Mouse (Mus musculus): ENCODE results near the gene Stx11. TPM values are rescaled to one million over a fixed set of nuclear protein-coding genes. Genes with fewer than 3 reads are reported as not detected.
A peak's percentile ranks its signal among the peaks of the same experiment; 100 is the strongest.
"Not testable (repeated sequence)": the region's sequence is repeated elsewhere in the genome, so short reads cannot be mapped to it uniquely, and the experiment has no call there.

Gene Stx11
- polyA plus RNA-seq, 1 experiment from 2014 or later = 12.5 TPM

DNA sequence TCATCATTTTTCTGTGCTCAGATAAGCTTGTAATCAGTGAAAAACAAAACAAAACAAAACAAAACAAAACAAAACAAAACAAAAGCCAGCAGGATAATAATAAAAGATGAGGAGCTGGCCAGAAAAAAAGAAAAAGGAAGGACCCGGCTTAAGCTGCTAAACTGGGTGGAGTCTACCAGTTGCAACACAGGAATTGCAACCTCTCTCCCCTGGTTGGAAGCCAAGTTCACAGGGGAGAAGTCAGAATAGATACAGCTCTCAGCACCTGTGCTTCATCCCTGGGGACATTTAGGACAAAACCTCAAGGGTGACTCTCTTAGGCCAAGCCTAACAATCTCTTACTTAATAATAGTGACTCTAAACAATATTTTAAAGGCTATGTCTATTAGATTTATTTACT is 8.3 kb downstream of the Stx11 start:
- WGBS (ENCODE audit: insufficient replicate concordance) = 18% methylated on average over 1 of the region's 1 CpGs
- H3K27ac ChIP-seq = no peak overlapping the region
- no peak for ATAC-seq (ENCODE audit: low read depth)

DNA sequence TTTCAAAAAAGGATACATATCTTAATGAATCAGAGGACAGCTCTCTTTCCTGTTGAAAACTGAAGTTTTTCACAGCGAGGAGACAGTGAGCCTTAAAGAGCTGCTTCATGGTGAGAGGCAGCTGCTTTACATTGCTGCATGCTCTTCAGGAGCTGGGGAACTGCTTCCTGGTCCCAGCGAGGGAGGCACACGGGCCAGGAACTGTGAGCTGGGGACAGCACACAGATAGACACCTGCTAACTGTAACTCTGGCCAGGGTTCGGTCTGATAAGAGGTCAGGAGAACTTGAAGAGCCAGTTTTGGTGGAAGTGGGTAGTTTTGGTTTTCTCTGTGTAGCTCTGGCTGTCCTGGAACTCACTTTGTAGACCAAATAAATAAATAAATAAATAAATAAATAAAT is 12.7 kb downstream of the Stx11 start:
- Histone ChIP-seq H3K4me1 (replicated peaks) (peaks cover 34% of the 10 kb centered on the region), H3K27ac (0 out of 2 replicates have a peak overlapping the region, but pooled peaks have one; percentile 21)
- H3K36me3 ChIP-seq; H3K4me3 ChIP-seq (replicated peaks); H3K9ac ChIP-seq; H3K27me3 ChIP-seq; H3K9me3 ChIP-seq (replicated peaks); H3K4me2 ChIP-seq: not testable (repeated sequence)
- WGBS (ENCODE audit: insufficient replicate concordance) = 15% methylated on average over 4 of the region's 4 CpGs
- DNase-seq = peak; percentile 63
- peak; percentile 98 for ATAC-seq (ENCODE audit: low read depth)

More for the DNA sequence above, 8.3 kb downstream of the Stx11 start:
- no peak overlapping the region for H3K4me3 ChIP-seq (replicated peaks)
- H3K9ac ChIP-seq = no peak overlapping the region
- no peak overlapping the region for H3K4me2 ChIP-seq
- H3K4me1 ChIP-seq (replicated peaks) = peaks cover 21% of the 10 kb centered on the region
- no peaks in the 10 kb centered on the region for H3K9me3 ChIP-seq (replicated peaks)
- no peak for DNase-seq
- no peaks in the 10 kb centered on the region for H3K27me3 ChIP-seq
- H3K36me3 ChIP-seq = 0 out of 2 replicates have a peak, but pooled peaks cover 4% of the 10 kb centered on the region

DNA sequence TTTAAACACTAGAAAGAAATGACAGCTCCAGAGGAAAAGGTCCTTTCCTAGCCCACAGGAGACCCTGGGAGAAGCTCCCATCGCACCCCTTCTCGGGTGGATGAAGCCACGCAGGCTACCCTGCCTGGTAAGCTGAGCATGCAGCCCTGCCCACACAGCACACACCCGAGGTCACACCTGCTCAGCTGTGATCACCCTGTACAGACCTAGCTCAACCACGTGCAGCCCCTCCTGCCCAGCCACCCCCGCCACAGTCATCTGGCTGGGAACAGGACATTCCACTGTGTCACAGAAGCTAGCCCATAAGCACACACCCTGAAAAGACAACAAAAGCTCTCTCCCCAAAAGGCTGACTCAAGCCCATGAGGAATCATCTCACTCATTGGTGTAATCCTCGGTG is 14.8 kb downstream of the Stx11 start:
- no peak overlapping the region for H3K9ac ChIP-seq
- DNase-seq = no peak
- no peak for ATAC-seq (ENCODE audit: low read depth)

DNA sequence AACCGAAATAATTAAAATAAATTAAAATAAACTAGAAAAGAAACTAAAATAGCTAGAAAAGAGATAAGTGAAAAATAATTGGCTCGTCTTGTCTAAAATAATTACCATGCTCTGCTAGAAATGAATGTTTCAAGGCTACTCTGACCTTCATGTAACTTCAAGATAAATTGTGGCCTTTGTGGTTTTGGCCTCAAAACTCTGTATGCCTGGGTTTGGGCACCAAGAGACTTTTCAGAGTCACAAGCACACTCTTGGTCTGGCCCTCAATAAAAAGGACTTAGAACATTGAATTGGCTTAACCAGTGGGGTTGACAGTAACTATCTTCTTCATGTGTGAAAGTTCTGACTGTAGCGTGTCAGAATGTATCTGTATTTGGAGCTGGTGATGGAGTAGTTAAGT is 16.5 kb downstream of the Stx11 start:
- WGBS (ENCODE audit: insufficient replicate concordance) = 70% methylated on average over 3 of the region's 3 CpGs

More for the DNA sequence above, 14.8 kb downstream of the Stx11 start:
- Histone ChIP-seq H3K27me3 (no peaks in the 10 kb centered on the region), H3K36me3 (no peaks in the 10 kb centered on the region), H3K27ac (no peak overlapping the region; the same call in 1 of the 2 replicates), H3K4me1 (replicated peaks) (peaks cover 27% of the 10 kb centered on the region), H3K9me3 (replicated peaks) (no peaks in the 10 kb centered on the region), H3K4me3 (replicated peaks) (no peak overlapping the region), H3K4me2 (no peak overlapping the region)
- 53% methylated on average over 7 of the region's 7 CpGs for WGBS (ENCODE audit: insufficient replicate concordance)

DNA sequence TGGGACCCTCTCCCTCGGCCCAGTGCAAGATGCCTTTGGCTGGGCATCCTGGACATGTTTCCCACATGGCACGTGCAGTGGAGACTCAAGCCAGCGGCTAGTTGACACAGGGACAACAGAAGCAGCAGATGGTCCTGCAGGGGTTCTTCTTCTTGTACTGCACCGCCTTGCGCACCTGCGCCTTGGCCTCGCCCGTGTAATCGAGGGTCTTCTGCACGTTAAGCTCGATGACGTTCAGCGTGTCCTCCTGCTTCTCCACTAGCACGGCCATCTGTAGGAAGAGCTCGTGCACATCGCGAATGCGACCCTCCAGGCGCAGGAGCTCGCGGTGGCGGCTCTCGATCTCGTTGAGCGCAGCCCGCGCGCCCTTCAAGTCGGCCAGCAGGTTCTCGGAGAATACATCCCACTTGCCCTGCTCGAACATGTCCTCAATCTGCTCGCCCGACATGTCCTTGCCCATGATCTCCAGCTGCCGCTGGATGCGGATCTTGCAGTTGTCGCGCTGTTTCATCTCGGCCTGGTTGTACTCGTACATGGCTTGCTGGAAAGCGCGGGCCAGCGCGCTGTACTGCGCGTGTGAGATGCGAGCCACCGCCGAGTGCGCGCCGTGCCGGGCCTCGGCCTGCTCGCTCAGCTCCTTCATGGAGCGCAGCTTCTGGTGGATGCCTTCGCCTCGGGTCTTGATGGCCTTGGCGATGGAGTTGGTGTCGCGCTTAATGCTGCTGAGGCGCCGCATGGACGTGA is 22.9 kb downstream of the Stx11 start:
- H3K4me1 ChIP-seq (replicated peaks) = peaks cover 11% of the 10 kb centered on the region
- H3K36me3 ChIP-seq = peaks cover 11% of the 10 kb centered on the region; the same call in 1 of the 2 replicates
- H3K4me2 ChIP-seq = peak overlapping the region; percentile 50
- peak overlapping the region; percentile 26 for H3K4me3 ChIP-seq (replicated peaks)
- no peak overlapping the region for H3K9ac ChIP-seq
- no peak for ATAC-seq (ENCODE audit: low read depth)
- WGBS (ENCODE audit: insufficient replicate concordance) = 23% methylated on average over 63 of the region's 63 CpGs
- H3K27me3 ChIP-seq = peaks cover 28% of the 10 kb centered on the region
- DNase-seq = no peak
- no peak overlapping the region for H3K27ac ChIP-seq
- no peaks in the 10 kb centered on the region for H3K9me3 ChIP-seq (replicated peaks)

More for the DNA sequence above, 16.5 kb downstream of the Stx11 start:
- Histone ChIP-seq H3K27ac (no peak overlapping the region), H3K4me2 (no peak overlapping the region), H3K9ac (no peak overlapping the region), H3K4me3 (replicated peaks) (no peak overlapping the region), H3K27me3 (peaks cover 5% of the 10 kb centered on the region; the same call in 1 of the 2 replicates), H3K36me3 (no peaks in the 10 kb centered on the region), H3K9me3 (replicated peaks) (no peaks in the 10 kb centered on the region), H3K4me1 (replicated peaks) (peaks cover 26% of the 10 kb centered on the region)
- ATAC-seq (ENCODE audit: low read depth) (no peak), DNase-seq (no peak)

DNA sequence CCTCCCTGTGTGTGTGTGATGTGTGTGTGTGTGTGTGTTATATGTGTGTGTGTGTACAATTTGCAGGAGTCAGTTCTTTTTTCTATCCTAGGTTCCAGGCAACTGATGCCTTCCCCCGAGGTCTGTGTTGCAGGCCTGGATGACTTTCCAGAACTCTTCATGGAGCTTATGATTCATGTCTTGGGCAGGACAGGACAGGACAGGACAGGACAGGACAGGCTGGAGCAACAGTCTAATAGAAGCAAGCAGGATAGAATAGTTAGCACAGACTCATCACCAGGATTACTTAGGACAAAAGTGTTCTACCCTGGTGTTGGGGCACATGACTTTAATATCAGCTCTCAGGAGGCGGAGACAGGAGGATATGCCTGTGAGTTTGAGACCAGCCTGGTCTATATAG is 25.3 kb downstream of the Stx11 start:
- ATAC-seq (ENCODE audit: low read depth) = no peak
- H3K4me1 ChIP-seq (replicated peaks) = peaks cover 11% of the 10 kb centered on the region
- 69% methylated on average over 2 of the region's 2 CpGs for WGBS (ENCODE audit: insufficient replicate concordance)

DNA sequence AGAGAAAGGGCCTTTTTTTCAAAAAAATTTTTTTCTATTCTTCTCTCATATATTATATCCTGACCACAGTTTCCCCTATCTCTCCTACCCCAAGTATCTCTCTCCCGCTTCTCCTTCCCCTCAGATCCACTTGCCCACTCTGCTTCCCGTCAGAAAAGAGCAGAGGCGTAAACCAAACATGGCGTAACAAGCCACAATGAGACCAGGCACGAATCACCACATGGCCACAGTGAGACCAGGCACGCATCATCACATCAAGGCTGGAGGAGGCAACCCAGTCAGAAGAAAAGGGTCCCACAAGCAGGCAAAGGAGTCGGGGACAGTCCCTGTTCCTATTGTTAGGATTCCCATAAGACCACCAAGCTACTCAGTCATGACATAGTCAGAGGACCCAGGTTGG is 28.0 kb downstream of the Stx11 start:
- 67% methylated on average over 7 of the region's 7 CpGs for WGBS (ENCODE audit: insufficient replicate concordance)
- Histone ChIP-seq H3K36me3 (peaks cover 7% of the 10 kb centered on the region; the same call in 1 of the 2 replicates), H3K9me3 (replicated peaks) (no peaks in the 10 kb centered on the region), H3K27me3 (peaks cover 10% of the 10 kb centered on the region), H3K4me1 (replicated peaks) (peaks cover 4% of the 10 kb centered on the region; the same call in 1 of the 2 replicates), H3K4me3 (replicated peaks) (no peak overlapping the region), H3K4me2 (no peak overlapping the region), H3K9ac (no peak overlapping the region), H3K27ac (no peak overlapping the region)
- DNase-seq = no peak
- no peak for ATAC-seq (ENCODE audit: low read depth)

More for the DNA sequence above, 25.3 kb downstream of the Stx11 start:
- H3K9me3 ChIP-seq (replicated peaks) = no peaks in the 10 kb centered on the region
- no peak overlapping the region for H3K4me3 ChIP-seq (replicated peaks)
- H3K27ac ChIP-seq = no peak overlapping the region
- peaks cover 11% of the 10 kb centered on the region; the same call in 1 of the 2 replicates for H3K36me3 ChIP-seq
- H3K9ac ChIP-seq = no peak overlapping the region
- DNase-seq = no peak
- no peak overlapping the region for H3K4me2 ChIP-seq
- H3K27me3 ChIP-seq = peaks cover 28% of the 10 kb centered on the region

DNA sequence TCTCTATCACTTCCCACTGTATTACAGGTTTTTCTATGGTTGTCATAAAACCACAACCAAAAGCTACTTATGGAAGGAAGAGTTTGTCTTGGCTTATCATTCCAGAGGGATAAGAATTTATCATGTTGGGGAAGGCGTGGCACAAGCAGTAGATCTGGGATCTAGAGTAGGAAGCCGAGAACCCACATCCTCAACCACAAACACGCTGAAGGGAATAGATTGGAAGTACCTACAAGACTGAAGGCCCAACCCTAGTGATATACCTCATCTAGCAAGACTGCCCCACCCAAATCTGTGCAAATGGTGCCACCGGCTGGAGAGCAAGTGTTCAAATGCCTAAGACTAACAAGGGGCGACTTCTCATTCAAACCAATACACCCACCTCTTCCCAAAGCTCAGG is 28.5 kb downstream of the Stx11 start:
- Histone ChIP-seq H3K4me2 (no peak overlapping the region), H3K36me3 (peaks cover 2% of the 10 kb centered on the region; the same call in 1 of the 2 replicates), H3K4me1 (replicated peaks) (no peaks in the 10 kb centered on the region; the same call in 1 of the 2 replicates), H3K4me3 (replicated peaks) (no peak overlapping the region), H3K9me3 (replicated peaks) (no peaks in the 10 kb centered on the region), H3K9ac (no peak overlapping the region), H3K27ac (no peak overlapping the region), H3K27me3 (peaks cover 5% of the 10 kb centered on the region)
- 27% methylated on average over 5 of the region's 5 CpGs for WGBS (ENCODE audit: insufficient replicate concordance)
- no peak for ATAC-seq (ENCODE audit: low read depth)
- no peak for DNase-seq

DNA sequence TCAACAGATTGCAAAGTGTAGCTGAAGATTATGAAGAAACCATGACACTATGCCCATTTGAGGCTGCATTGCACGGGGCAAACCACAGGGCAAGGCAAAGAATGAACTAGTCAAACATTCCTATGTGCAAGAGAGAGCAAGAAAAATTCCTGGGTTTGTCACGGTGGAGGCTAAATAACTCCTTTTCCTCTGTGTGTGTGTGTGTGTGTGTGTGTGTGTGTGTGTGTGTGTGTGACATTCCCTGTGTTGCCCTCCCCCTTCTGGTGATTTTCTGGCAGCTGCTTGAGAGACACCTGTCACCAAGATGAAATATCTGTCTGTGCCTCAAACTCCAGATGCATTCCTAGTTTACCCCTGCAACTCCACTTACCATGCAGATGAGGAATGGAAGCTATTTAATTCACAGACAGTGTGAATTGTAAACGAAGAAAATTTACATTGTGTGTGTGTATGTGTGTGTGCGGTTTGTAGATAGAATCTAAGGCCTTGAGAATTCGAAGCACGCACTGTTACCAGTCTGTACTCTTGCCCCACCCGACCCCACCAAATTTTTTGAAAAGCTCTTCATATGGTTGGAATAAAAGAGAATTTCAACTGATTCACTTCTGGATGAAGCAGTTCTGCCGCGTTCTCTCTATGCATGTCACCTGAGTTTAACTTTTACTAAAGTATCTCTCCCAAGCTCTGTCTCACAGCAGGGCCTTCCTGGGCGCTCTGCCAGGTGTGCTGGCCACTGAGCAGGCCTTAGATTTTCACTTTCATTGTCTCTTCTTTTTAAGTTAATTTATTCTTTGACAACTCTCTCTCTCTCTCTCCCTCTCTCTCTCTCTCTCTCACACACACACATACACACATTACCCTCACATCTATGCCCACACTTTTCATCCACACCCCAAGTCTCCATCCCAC is 32.4 kb downstream of the Stx11 start:
- Histone ChIP-seq H3K9me3 (replicated peaks) (no peaks in the 10 kb centered on the region), H3K4me3 (replicated peaks) (no peak overlapping the region), H3K36me3 (no peaks in the 10 kb centered on the region), H3K4me1 (replicated peaks) (peaks cover 14% of the 10 kb centered on the region), H3K27me3 (no peaks in the 10 kb centered on the region), H3K4me2 (no peak overlapping the region), H3K27ac (no peak overlapping the region), H3K9ac (no peak overlapping the region)
- ATAC-seq (ENCODE audit: low read depth) (no peak), DNase-seq (no peak)
- 53% methylated on average over 10 of the region's 10 CpGs for WGBS (ENCODE audit: insufficient replicate concordance)

DNA sequence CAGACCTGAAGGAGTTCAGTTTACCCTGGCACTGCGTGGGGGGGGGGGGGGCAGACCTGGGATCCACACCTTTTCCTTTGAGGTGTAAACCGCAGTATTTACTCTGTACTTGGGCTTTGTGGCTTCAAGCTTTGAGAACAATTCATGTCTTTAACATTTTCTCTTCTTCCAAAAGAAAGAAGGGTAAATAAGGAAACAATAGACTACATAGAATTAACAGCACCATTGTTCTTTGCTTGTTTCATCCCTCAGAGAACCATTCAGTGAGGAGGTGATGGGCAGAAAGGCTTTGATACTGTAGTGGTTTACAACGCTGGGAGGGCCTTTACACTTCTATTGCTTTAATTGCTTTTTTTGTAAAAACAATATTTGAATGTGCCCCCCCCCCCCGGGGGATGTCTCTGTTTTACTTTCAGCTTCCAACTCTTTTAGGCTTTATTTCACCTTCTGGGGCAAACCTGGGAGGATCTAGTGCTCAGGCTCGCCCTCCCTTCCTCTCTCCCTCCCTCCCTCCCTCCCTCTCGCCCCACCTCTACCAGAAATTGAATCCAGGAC is 33.7 kb downstream of the Stx11 start:
- Histone ChIP-seq H3K4me2 (no peak overlapping the region), H3K9ac (no peak overlapping the region), H3K27me3 (no peaks in the 10 kb centered on the region), H3K27ac (no peak overlapping the region), H3K4me3 (replicated peaks) (no peak overlapping the region), H3K9me3 (replicated peaks) (no peaks in the 10 kb centered on the region), H3K4me1 (replicated peaks) (peaks cover 14% of the 10 kb centered on the region), H3K36me3 (no peaks in the 10 kb centered on the region)
- WGBS (ENCODE audit: insufficient replicate concordance) = 41% methylated on average over 6 of the region's 6 CpGs
- DNase-seq = no peak
- ATAC-seq (ENCODE audit: low read depth) = no peak

DNA sequence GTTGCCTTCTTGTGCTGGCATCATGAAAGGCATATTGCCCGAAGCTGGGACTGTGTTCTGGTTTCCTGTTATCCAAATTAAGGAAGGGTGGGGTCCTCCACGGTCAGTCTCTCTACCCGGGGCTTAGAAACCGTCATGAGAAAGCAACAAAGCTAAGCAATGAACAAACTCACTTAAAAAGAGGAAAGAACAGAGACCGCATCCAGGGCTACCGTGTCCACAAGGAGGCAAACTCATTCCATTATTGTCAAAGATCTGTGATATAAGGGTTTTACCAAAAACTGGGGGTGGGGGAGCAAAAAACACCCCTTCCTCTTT is 34.3 kb downstream of the Stx11 start:
- Histone ChIP-seq H3K4me3 (replicated peaks) (no peak overlapping the region), H3K27me3 (no peaks in the 10 kb centered on the region), H3K27ac (no peak overlapping the region), H3K4me2 (no peak overlapping the region), H3K36me3 (no peaks in the 10 kb centered on the region), H3K9me3 (replicated peaks) (no peaks in the 10 kb centered on the region), H3K4me1 (replicated peaks) (peaks cover 14% of the 10 kb centered on the region), H3K9ac (no peak overlapping the region)
- 19% methylated on average over 6 of the region's 6 CpGs for WGBS (ENCODE audit: insufficient replicate concordance)
- no peak for DNase-seq
- no peak for ATAC-seq (ENCODE audit: low read depth)
